Mouse (Mus musculus): Measurements from ENCODE around the gene Spi1. TPM values are rescaled to one million over a fixed set of nuclear protein-coding genes. Genes with fewer than 3 reads are reported as not detected.
"Not testable (repeated sequence)": the region's sequence is repeated elsewhere in the genome, so short reads cannot be mapped to it uniquely, and the experiment has no call there.

Spi1 gene
- polyA plus RNA-seq, 1 experiment from 2014 or later = 6.4 TPM

DNA sequence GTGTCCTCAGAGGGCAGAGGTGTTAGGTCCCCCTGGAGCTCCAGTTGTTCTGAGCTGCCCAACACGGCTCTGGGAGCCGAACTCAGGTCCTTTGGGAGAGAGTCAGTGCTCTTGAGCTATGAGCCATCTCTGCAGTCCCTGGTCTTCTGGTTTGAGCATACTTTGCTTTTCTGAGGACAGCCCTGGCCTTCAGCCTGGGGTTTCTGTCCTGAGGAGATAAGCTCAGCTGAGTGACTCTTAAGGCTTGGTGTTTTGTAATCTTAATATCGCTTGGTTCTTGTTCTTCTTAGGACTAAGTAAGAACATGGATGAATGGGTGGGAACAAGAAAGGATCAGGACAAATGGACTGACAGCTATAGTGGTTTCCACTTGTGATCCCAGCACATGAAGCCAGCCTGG lies 26.0 kb downstream of the Spi1 start:
- H3K27me3 ChIP-seq (ENCODE audit: control insufficient read depth, insufficient read depth, low read depth, low read length) = no peaks in the 10 kb centered on the region
- WGBS = 73% methylated on average over 3 of the region's 3 CpGs
- no peaks in the 10 kb centered on the region for H3K36me3 ChIP-seq (ENCODE audit: control insufficient read depth, insufficient read depth, low read length)
- no peaks in the 10 kb centered on the region for H3K9me3 ChIP-seq (ENCODE audit: control insufficient read depth, low read length)
- no peak for ATAC-seq (ENCODE audit: low read depth)
- no peak overlapping the region for H3K9ac ChIP-seq (ENCODE audit: low read length)
- no peaks in the 10 kb centered on the region for H3K4me1 ChIP-seq (replicated peaks; ENCODE audit: control insufficient read depth, insufficient read depth, low read length)
- no peak overlapping the region for H3K4me2 ChIP-seq (ENCODE audit: low read depth, low read length)
- H3K4me3 ChIP-seq (ENCODE audit: low read length) = no peak overlapping the region
- no peak overlapping the region for H3K27ac ChIP-seq (ENCODE audit: low read length)

DNA sequence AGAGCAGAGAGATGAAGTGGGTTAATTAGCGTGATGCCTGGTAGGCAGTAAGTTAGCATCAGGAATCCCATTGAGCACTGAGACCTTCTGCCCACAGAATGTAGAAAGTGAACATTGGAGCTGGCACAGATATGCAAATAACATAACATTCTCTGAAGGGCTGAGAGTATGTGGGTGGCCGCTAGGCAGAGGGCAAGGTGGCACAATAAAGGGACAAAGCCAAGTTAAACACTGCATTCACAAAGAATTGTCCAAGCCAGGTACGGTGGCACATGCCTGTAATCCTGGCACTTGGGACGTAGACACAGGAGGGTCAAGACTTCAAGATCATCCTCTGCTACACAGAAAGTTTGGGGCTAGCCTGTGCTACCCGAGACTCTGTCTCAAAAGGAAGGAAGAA lies 27.1 kb downstream of the Spi1 start:
- Histone ChIP-seq H3K9ac (ENCODE audit: low read length) (no peak overlapping the region), H3K36me3 (ENCODE audit: control insufficient read depth, insufficient read depth, low read length) (no peaks in the 10 kb centered on the region), H3K4me2 (ENCODE audit: low read depth, low read length) (no peak overlapping the region), H3K27ac (ENCODE audit: low read length) (no peak overlapping the region), H3K4me3 (ENCODE audit: low read length) (no peak overlapping the region), H3K4me1 (replicated peaks; ENCODE audit: control insufficient read depth, insufficient read depth, low read length) (no peaks in the 10 kb centered on the region), H3K27me3 (ENCODE audit: control insufficient read depth, insufficient read depth, low read depth, low read length) (no peaks in the 10 kb centered on the region), H3K9me3 (ENCODE audit: control insufficient read depth, low read length) (no peaks in the 10 kb centered on the region)
- WGBS = 69% methylated on average over 5 of the region's 5 CpGs
- no peak for ATAC-seq (ENCODE audit: low read depth)

DNA sequence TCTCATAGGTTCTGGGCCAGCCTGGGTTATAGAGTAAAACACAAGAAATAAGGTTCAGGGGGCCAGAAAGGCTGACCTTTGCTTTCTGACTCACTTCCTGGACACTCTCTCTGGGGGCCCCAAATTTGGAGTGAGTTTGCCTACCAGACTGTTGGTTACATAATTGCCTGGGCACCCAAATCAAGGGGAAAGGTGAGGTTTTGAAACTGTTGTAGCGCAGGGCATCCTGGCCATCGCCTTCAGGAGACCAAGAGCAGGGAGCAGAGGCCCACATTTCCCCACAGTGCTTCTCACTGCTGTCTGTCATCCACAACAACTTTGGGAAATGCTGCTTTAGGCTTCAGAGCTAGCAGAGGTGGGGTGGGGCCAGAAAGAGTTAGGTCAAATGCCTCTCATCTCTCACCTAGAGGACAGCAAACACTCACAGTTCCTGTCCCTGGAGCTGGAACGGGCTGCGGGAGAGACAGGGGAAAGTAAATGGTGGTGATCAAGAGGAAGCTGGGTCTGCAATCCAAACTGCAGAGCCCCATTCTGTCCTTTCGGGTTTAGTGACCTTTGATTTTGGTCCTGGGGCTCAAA lies 27.7 kb downstream of the Spi1 start:
- Histone ChIP-seq H3K9me3 (ENCODE audit: control insufficient read depth, low read length) (no peaks in the 10 kb centered on the region), H3K4me1 (replicated peaks; ENCODE audit: control insufficient read depth, insufficient read depth, low read length) (no peaks in the 10 kb centered on the region), H3K9ac (ENCODE audit: low read length) (no peak overlapping the region), H3K27ac (ENCODE audit: low read length) (no peak overlapping the region), H3K4me3 (ENCODE audit: low read length) (no peak overlapping the region), H3K36me3 (ENCODE audit: control insufficient read depth, insufficient read depth, low read length) (no peaks in the 10 kb centered on the region), H3K27me3 (ENCODE audit: control insufficient read depth, insufficient read depth, low read depth, low read length) (no peaks in the 10 kb centered on the region), H3K4me2 (ENCODE audit: low read depth, low read length) (no peak overlapping the region)
- WGBS = 66% methylated on average over 5 of the region's 5 CpGs
- no peak for ATAC-seq (ENCODE audit: low read depth)

DNA sequence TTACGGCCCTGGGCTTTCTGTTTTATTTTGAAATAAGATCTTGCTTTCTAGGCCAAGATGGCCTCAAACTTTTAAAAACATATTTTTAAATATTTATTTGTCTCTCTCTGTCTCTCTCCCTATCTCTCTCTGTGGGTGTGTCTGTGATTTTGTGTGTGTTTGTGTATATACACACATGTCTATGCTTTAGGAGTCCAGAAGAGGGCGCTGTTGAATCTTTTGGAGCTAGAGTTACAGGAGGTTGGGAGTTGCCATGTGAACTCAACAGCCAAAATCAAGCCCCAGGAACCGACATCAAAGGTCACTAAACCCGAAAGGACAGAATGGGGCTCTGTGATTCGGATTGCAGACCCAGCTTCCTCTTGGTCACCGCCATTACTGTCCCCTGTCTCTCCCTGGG lies 28.2 kb downstream of the Spi1 start:
- Histone ChIP-seq H3K4me1 (replicated peaks; ENCODE audit: control insufficient read depth, insufficient read depth, low read length) (peaks cover 2% of the 10 kb centered on the region; the same call in 1 of the 2 replicates), H3K9ac (ENCODE audit: low read length) (no peak overlapping the region), H3K4me2 (ENCODE audit: low read depth, low read length) (no peak overlapping the region), H3K36me3 (ENCODE audit: control insufficient read depth, insufficient read depth, low read length) (no peaks in the 10 kb centered on the region), H3K4me3 (ENCODE audit: low read length) (no peak overlapping the region), H3K9me3 (ENCODE audit: control insufficient read depth, low read length) (no peaks in the 10 kb centered on the region), H3K27me3 (ENCODE audit: control insufficient read depth, insufficient read depth, low read depth, low read length) (no peaks in the 10 kb centered on the region), H3K27ac (ENCODE audit: low read length) (no peak overlapping the region)
- ATAC-seq (ENCODE audit: low read depth) = no peak
- WGBS = 84% methylated on average over 6 of the region's 6 CpGs

DNA sequence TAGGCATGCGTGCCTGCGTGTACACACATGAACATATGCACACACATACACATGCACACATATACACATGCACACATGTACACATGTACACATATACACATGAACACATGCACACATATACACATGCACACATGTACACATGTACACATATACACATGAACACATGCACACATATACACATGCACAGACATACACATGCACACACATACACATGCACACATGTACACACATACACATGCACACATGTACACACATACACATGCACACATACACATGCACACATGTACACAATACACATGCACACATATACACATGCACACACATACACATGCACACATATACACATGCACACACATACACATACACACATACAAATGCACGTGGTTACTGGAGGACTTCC lies 29.6 kb downstream of the Spi1 start:
- WGBS = 79% methylated on average over 3 of the region's 3 CpGs
- ATAC-seq (ENCODE audit: low read depth) = not testable (repeated sequence)

DNA sequence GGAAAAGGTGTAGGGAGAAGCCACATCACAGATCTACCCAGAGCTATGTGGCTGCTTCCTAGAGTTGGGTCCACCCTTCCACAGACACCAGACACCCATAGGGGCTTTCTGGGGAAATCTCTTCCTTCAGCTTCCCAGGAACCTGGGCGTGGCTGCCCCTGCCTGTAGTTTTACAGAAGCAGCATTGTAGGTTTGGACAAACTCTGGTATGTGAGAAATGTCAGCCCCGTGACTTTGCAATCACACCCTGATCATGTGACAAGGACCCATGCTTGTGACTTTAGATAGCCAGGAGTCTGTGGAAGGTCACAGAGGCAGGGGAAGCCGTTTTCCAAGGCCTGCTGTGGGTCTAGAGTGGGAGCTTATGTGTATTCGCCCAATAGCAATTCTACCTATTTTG lies 30.3 kb downstream of the Spi1 start:
- Histone ChIP-seq H3K4me3 (ENCODE audit: low read length) (no peak overlapping the region), H3K27ac (ENCODE audit: low read length) (peak overlapping the region; percentile 33; the same call in 1 of the 2 replicates), H3K27me3 (ENCODE audit: control insufficient read depth, insufficient read depth, low read depth, low read length) (no peaks in the 10 kb centered on the region; the same call in 1 of the 2 replicates), H3K9me3 (ENCODE audit: control insufficient read depth, low read length) (no peaks in the 10 kb centered on the region), H3K9ac (ENCODE audit: low read length) (no peak overlapping the region), H3K36me3 (ENCODE audit: control insufficient read depth, insufficient read depth, low read length) (no peaks in the 10 kb centered on the region), H3K4me1 (replicated peaks; ENCODE audit: control insufficient read depth, insufficient read depth, low read length) (peaks cover 4% of the 10 kb centered on the region; the same call in 1 of the 2 replicates), H3K4me2 (ENCODE audit: low read depth, low read length) (no peak overlapping the region)
- no peak for ATAC-seq (ENCODE audit: low read depth)
- WGBS = 32% methylated on average over 4 of the region's 4 CpGs

More for the DNA sequence above, 29.6 kb downstream of the Spi1 start:
- not testable (repeated sequence) for H3K27me3 ChIP-seq (ENCODE audit: control insufficient read depth, insufficient read depth, low read depth, low read length); H3K9me3 ChIP-seq (ENCODE audit: control insufficient read depth, low read length); H3K4me1 ChIP-seq (replicated peaks; ENCODE audit: control insufficient read depth, insufficient read depth, low read length); H3K27ac ChIP-seq (ENCODE audit: low read length); H3K36me3 ChIP-seq (ENCODE audit: control insufficient read depth, insufficient read depth, low read length); H3K9ac ChIP-seq (ENCODE audit: low read length); H3K4me2 ChIP-seq (ENCODE audit: low read depth, low read length); H3K4me3 ChIP-seq (ENCODE audit: low read length)

DNA sequence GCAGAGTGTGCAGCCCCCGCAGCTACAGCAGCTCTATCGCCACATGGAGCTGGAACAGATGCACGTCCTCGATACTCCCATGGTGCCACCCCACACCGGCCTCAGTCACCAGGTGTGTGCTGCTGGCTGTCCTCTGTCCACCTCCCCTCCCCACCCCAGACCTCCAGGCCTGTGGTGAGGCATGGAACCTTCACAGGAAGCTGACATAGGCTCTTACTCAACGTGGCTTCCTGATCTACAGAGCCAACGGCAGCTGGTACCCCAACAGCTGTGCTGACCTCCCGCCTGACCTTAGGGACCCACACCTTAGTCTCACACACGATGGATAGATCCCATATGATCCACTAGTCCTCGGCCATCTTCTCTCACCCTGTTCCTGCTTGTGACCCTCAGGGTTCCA lies 31.1 kb downstream of the Spi1 start:
- Histone ChIP-seq H3K4me1 (replicated peaks; ENCODE audit: control insufficient read depth, insufficient read depth, low read length) (peaks cover 4% of the 10 kb centered on the region; the same call in 1 of the 2 replicates), H3K9me3 (ENCODE audit: control insufficient read depth, low read length) (no peaks in the 10 kb centered on the region), H3K9ac (ENCODE audit: low read length) (no peak overlapping the region), H3K27ac (ENCODE audit: low read length) (no peak overlapping the region), H3K4me3 (ENCODE audit: low read length) (no peak overlapping the region), H3K36me3 (ENCODE audit: control insufficient read depth, insufficient read depth, low read length) (no peaks in the 10 kb centered on the region), H3K27me3 (ENCODE audit: control insufficient read depth, insufficient read depth, low read depth, low read length) (no peaks in the 10 kb centered on the region; the same call in 1 of the 2 replicates), H3K4me2 (ENCODE audit: low read depth, low read length) (no peak overlapping the region)
- 62% methylated on average over 10 of the region's 10 CpGs for WGBS
- no peak for ATAC-seq (ENCODE audit: low read depth)

DNA sequence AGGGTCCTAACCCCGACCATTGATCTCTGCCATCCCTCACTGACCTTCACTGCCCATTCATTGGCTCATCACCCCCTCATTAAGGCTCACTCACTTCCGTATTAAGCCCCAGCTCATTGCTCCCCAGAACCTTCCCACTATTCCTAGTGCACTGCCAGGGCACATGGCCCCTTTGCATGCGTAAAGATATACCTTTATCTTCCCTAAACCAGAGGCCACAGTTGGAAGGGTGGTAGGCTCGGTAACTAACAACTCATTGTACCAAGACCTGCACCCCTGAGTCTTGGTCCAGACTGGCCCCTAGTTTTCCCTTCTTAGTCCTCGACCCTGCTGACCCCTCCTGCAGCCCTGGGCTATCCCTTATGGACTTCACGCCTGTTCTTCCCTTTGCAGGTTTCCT lies 31.7 kb downstream of the Spi1 start:
- Histone ChIP-seq H3K4me2 (ENCODE audit: low read depth, low read length) (no peak overlapping the region), H3K4me1 (replicated peaks; ENCODE audit: control insufficient read depth, insufficient read depth, low read length) (peaks cover 4% of the 10 kb centered on the region; the same call in 1 of the 2 replicates), H3K27me3 (ENCODE audit: control insufficient read depth, insufficient read depth, low read depth, low read length) (no peaks in the 10 kb centered on the region; the same call in 1 of the 2 replicates), H3K36me3 (ENCODE audit: control insufficient read depth, insufficient read depth, low read length) (no peaks in the 10 kb centered on the region), H3K27ac (ENCODE audit: low read length) (no peak overlapping the region), H3K4me3 (ENCODE audit: low read length) (no peak overlapping the region), H3K9me3 (ENCODE audit: control insufficient read depth, low read length) (no peaks in the 10 kb centered on the region), H3K9ac (ENCODE audit: low read length) (no peak overlapping the region)
- WGBS = 73% methylated on average over 6 of the region's 6 CpGs
- no peak for ATAC-seq (ENCODE audit: low read depth)

DNA sequence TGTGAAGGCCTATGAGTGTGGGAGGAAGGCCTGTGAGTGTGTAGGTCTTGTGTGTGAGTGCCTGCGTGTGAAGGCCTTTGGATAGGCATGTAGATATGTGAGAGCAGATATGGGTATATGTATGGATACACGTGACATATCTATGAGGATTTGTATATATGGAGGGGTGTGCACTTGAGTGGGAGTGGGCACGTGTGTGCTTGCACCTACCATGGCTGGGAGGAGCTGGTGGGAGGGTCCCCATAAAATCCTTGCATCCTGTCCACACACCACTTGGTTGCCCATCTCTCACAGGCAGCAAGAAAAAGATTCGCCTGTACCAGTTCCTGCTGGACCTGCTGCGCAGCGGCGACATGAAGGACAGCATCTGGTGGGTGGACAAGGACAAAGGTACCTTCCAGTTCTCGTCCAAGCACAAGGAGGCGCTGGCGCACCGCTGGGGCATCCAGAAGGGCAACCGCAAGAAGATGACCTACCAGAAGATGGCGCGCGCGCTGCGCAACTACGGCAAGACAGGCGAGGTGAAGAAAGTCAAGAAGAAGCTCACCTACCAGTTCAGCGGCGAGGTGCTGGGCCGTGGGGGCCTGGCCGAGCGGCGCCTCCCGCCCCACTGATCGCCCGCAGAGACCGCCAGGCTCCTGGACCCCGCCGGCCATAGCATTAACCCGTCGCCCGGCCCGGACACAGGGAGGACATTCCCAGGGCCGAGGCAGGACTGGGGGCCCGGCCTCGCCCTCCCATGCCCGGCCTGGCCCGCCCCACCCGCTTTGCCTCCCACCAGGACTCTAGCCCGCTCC lies 32.8 kb downstream of the Spi1 start:
- 6% methylated on average over 42 of the region's 42 CpGs for WGBS
- Histone ChIP-seq H3K9me3 (ENCODE audit: control insufficient read depth, low read length) (no peaks in the 10 kb centered on the region), H3K4me2 (ENCODE audit: low read depth, low read length) (peak overlapping the region; percentile 97), H3K27me3 (ENCODE audit: control insufficient read depth, insufficient read depth, low read depth, low read length) (no peaks in the 10 kb centered on the region; the same call in 1 of the 2 replicates), H3K27ac (ENCODE audit: low read length) (no peak overlapping the region), H3K36me3 (ENCODE audit: control insufficient read depth, insufficient read depth, low read length) (no peaks in the 10 kb centered on the region), H3K4me1 (replicated peaks; ENCODE audit: control insufficient read depth, insufficient read depth, low read length) (peaks cover 4% of the 10 kb centered on the region; the same call in 1 of the 2 replicates), H3K9ac (ENCODE audit: low read length) (peak overlapping the region; percentile 85), H3K4me3 (ENCODE audit: low read length) (peak overlapping the region; percentile 57)
- peak; percentile 78 for ATAC-seq (ENCODE audit: low read depth)
